Mouse (Mus musculus) erythroblast, embryonic 14.5 days (primary cell): ENCODE measurements around the gene Cacna1g.

Experiments
- GATA1 ChIP-seq: IDR thresholded peaks from 2 replicates; pipeline ENCODE4 v1.6.1; 2012; ENCODE audit warnings: low read length, inconsistent platforms, mixed read lengths
- TAL1 ChIP-seq: IDR thresholded peaks from 3 replicates; pipeline ENCODE4 v1.6.1; 2012; ENCODE audit warnings: low read length, inconsistent platforms, mixed read lengths

- TF ChIP-seq TAL1 (no peak), GATA1 (no peak)
Observed at GRCm38 (mm10) chr11:94488767-94489533, 15.0 kb upstream of the Cacna1g start.
